Mouse (Mus musculus): ENCODE data around the gene Akap2.

DNA sequence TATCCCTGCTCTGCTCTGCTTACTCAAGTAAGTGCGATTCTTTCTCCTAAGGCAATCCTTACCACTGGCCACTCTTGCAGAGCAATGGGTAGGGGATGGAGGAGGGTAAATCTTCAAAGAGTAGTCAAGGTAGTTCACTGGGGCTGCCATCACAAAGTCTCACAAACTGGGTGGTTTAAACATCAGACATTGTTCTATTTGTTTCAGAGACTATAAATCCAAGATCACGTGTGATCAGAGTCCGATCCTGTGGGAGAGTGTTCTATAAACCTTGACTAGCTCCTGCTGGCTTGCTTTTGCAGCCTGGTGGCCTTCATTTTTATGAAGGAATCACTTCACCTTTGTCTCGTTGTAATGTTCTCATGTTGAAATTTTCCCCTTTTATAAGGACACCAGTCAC lies 199.3 kb downstream of the Akap2 start:
- TF ChIP-seq CTCF (IDR thresholded peaks at IDR 0.05; ENCODE audit: borderline replicate concordance, extremely low read depth, insufficient read depth, insufficient read length) (no peak), POLR2A (IDR thresholded peaks at IDR 0.05; ENCODE audit: borderline replicate concordance, extremely low read depth, insufficient read depth, insufficient read length, poor library complexity, severe bottlenecking) (no peak)

Data from brain, embryonic 14.5 days (tissue).